In genomic region chr2:154902111-154902510, GRCm38 (mm10) we compare ENCODE assay signal across 17 mouse cellular contexts.
"Had no signal": no experiment of that assay in that cellular context is flagged by ENCODE, and none has a peak within 500 bp of the region (broad histone marks: within the 10 kb centered on the region; RNA-seq: fewer than 3 reads in every experiment).

No protein-coding gene starts in this region.

- H3K27ac ChIP-seq: kidney, postnatal 0 days; left cerebral cortex, adult 2 months; liver, embryonic 13.5 days; lung, embryonic 15.5 days; neural tube, embryonic 12.5 days; neural tube, embryonic 15.5 days; stomach, embryonic 15.5 days had no signal

- DNase-seq: kidney, postnatal 36 days; layer of hippocampus, postnatal 36 days; liver, embryonic 13.5 days; lung, postnatal 14 days; lung, postnatal 4 days; midbrain, embryonic 14.5 days; right cerebral cortex, adult 18-20 months; right cerebral cortex, postnatal 25 days; spleen, adult 18-20 months; thymus, postnatal 36 days had no signal

- H3K4me1 ChIP-seq: liver, embryonic 13.5 days; lung, embryonic 15.5 days; neural tube, embryonic 12.5 days; neural tube, embryonic 15.5 days; stomach, embryonic 15.5 days had no signal

- H3K4me3 ChIP-seq: left cerebral cortex, adult 2 months; liver, embryonic 13.5 days; lung, embryonic 15.5 days; neural tube, embryonic 12.5 days; neural tube, embryonic 15.5 days; stomach, embryonic 15.5 days had no signal

- H3K9me3 ChIP-seq: liver, embryonic 13.5 days; lung, embryonic 15.5 days; neural tube, embryonic 12.5 days; neural tube, embryonic 15.5 days; stomach, embryonic 15.5 days had no signal

- H3K36me3 ChIP-seq: liver, embryonic 13.5 days; lung, embryonic 15.5 days; neural tube, embryonic 12.5 days; neural tube, embryonic 15.5 days; stomach, embryonic 15.5 days had no signal

- H3K9ac ChIP-seq: liver, embryonic 13.5 days; lung, embryonic 15.5 days; neural tube, embryonic 12.5 days; neural tube, embryonic 15.5 days; stomach, embryonic 15.5 days had no signal

- H3K27me3 ChIP-seq: lung, embryonic 15.5 days; neural tube, embryonic 12.5 days; neural tube, embryonic 15.5 days; stomach, embryonic 15.5 days had no signal

- H3K4me2 ChIP-seq: liver, embryonic 13.5 days; lung, embryonic 15.5 days; midbrain, embryonic 11.5 days; neural tube, embryonic 12.5 days; neural tube, embryonic 15.5 days; stomach, embryonic 15.5 days had no signal
